Mouse (Mus musculus): ENCODE data around the gene Cdk2.
"Not testable (repeated sequence)": the region's sequence is repeated elsewhere in the genome, so short reads cannot be mapped to it uniquely, and the experiment has no call there.

The Cdk2 gene

DNA sequence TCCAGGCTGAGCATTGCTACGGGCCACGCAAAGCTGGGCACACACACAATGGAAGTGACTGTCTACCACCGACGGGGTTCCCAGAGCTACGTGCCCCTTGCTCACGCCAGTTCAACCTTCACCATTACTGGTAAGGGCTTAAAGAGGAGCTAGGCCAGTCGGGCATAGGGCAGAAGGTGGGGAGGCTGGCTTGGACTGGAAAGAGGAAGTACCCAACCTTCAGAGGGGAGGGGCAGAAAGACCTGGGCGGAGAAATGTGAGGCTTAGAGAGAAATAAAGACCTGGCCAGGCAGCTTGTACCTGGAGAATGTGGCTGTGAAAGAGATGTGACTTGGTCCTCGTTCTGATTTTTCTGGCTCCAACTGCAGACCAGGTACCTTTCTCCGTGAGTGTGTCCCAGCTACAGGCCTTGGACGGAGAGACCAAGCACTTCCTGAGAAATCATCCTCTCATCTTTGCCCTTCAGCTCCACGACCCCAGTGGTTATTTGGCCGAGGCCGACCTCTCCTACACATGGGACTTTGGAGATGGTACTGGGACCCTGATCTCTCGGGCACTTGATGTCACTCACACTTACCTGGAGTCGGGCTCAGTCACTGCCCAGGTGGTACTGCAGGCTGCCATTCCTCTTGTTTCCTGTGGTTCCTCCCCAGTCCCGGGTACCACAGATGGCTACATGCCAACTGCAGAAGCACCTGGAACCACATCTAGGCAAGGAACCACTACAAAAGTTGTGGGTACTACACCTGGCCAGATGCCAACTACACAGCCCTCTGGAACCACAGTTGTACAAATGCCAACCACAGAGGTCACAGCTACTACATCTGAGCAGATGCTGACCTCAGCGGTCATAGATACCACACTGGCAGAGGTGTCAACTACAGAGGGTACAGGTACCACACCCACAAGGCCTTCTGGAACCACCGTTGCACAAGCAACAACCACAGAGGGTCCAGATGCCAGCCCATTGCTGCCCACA is 11.0 kb upstream of the Cdk2 start:
- in situ Hi-C loops (cut with MboI; ENCODE audit: low pct_unique_long_range_greater_than_20kb in 1 of 2, low sequenced_read_pairs in 2 of 2, unreplicated experiment in 1 of 2), result no loop called here

DNA sequence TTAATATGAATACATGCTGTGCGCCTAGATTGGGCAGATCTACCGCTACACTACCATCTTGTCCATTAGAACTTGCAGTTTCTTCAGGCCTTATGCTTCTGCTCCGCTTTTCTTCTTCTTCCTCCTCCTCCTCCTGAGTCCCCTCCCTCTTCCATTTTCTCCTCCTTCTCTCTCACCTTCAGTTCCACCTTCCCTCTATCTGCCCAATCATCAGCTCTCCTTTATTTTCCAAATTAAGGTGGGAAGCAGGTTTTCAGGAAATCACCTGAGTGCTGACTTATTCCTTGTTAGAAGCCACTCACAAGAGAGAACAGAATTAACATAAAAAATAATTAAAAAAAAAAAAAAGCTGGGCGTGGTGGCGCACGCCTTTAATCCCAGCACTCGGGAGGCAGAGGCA is 6.5 kb upstream of the Cdk2 start:
- in situ Hi-C loops (cut with MboI; ENCODE audit: low pct_unique_long_range_greater_than_20kb in 1 of 2, low sequenced_read_pairs in 2 of 2, unreplicated experiment in 1 of 2), result not testable (repeated sequence)

DNA sequence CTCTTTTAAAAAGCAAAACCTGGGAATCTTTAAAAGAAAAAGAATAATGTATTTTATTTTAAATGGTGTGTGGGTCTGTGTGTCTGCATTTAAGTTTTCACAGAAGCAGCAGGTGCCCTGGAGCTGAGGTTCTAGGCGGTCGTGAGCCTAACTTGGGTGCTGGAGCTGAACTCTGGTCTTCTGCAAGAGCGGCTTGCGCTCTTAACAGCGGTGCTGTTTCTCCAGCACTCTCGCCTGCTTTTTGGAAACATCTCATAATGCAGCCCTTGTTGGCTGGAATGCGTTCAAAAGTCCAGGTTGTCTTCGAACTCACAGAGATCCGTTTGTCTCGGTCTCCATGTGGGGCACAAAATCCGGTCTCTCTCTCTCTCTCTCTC is 474 bp upstream of the Cdk2 start:
- in situ Hi-C loops (cut with MboI; ENCODE audit: low pct_unique_long_range_greater_than_20kb in 1 of 2, low sequenced_read_pairs in 2 of 2, unreplicated experiment in 1 of 2), result no loop called here

DNA sequence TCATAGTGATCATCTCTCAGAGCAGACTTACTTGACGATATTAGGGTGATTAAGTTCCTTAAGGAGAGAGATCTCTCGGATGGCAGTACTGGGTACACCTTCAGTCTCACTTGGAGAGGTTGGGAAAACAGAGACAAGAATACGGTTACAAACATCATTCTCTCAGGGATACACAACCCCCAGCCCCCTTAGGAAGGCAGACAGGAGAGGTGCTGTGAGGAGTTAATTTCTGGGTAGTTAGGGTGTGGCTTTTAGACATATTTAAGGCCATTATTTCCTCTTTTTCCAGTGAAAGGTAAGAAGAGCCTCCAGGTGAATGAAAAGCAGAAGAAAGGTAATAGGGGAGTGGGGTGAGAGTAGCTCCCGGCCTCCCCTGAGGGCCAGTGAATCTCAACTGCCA is 936 bp downstream of the Cdk2 start, which contains the start of gene Pmel:
Gene Pmel, plus strand, starts transcription at position 301 of the 400 bp plus-strand sequence.
- in situ Hi-C loops (cut with MboI; ENCODE audit: low pct_unique_long_range_greater_than_20kb in 1 of 2, low sequenced_read_pairs in 2 of 2, unreplicated experiment in 1 of 2), result no loop called here

DNA sequence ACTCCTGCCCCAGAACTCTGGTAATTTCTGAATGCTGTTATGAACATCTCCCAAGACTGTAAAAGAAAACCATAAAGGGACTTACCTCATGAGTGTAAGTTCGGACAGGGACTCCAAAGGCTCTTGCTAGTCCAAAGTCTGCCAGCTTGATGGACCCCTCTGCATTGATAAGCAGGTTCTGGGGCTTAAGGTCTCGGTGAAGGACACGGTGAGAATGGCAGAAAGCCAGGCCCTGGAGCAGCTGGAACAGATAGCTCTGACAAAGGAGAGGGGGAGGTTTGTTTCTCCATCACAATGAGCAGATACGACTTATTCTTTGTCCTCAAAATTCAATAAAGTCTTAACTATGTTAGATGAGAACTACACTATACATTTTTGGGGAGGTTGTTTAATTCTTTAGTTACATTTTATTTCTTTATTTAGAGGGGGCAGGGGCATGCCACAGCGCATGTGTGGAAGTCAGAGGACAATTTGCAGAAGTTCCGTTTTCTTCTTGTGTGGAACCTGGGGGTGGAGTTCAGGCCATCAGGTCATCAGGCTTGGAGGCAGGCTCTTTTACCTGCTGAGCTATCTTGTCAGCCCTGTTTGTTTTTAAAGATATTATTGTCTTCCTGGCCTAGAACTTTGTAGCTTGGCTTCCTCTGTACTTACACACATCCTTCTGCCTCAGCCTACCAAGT is 2.4 kb downstream of the Cdk2 start:
- in situ Hi-C loops (cut with MboI; ENCODE audit: low pct_unique_long_range_greater_than_20kb in 1 of 2, low sequenced_read_pairs in 2 of 2, unreplicated experiment in 1 of 2), result no loop called here

DNA sequence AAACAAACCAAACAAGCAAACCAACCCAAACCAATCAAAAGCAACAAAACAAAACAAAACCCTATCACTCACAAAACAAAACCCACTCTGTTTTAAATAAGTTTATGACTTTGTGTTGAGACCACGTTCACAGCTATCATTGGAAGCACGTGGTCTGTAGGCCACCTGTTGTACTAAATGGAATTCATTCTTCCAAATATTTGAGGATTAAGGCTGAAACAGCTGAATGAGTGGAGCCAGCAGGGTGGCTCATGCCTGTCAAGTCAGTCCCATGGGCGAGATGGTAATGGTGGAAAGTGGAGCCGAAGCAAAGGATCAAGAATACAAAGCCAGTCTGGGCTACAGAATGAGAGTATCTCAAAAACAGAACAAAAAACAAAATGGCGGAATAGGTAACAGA is 4.1 kb downstream of the Cdk2 start:
- in situ Hi-C loops (cut with MboI; ENCODE audit: low pct_unique_long_range_greater_than_20kb in 1 of 2, low sequenced_read_pairs in 2 of 2, unreplicated experiment in 1 of 2), result no loop called here

DNA sequence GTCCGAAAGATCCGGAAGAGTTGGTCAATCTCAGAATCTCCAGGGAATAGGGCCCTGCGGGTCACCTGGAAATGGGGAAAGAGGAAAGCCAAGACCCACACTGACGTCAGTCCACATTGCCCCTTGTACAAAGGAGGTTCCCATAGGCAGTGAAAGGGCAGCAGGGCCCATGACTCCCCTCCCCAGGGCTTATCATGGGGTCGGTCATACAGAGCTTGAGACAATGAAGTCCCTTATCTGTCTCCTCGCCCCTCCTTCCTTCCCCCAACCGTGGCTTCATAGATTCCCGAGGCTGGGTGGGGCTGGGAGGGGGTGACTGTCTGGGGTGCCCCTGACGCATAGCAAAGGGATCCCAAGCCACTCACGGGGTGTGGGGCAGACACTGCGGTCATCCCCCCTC is 5.2 kb downstream of the Cdk2 start:
- in situ Hi-C loops (cut with MboI; ENCODE audit: low pct_unique_long_range_greater_than_20kb in 1 of 2, low sequenced_read_pairs in 2 of 2, unreplicated experiment in 1 of 2), result no loop called here

DNA sequence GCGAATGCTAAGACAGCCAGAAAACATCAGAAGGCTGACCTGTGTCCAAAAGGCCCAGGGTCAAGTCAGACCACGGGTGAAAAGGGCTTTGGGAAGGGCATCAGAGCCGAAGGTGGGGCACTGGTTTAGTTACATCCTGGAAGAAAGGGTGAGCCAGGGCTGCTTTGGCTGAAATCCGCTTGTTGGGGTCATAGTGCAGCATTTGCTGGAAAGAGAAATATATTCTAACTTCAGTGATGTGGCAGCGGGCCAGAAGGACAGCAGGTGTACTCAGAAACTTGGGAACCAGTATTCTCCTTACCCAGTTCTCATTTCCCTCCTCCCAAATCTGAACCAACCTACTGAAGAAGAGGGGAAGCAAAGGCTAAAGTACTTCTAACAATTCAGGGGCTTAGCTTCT is 5.8 kb downstream of the Cdk2 start:
- in situ Hi-C loops (cut with MboI; ENCODE audit: low pct_unique_long_range_greater_than_20kb in 1 of 2, low sequenced_read_pairs in 2 of 2, unreplicated experiment in 1 of 2), result no loop called here

DNA sequence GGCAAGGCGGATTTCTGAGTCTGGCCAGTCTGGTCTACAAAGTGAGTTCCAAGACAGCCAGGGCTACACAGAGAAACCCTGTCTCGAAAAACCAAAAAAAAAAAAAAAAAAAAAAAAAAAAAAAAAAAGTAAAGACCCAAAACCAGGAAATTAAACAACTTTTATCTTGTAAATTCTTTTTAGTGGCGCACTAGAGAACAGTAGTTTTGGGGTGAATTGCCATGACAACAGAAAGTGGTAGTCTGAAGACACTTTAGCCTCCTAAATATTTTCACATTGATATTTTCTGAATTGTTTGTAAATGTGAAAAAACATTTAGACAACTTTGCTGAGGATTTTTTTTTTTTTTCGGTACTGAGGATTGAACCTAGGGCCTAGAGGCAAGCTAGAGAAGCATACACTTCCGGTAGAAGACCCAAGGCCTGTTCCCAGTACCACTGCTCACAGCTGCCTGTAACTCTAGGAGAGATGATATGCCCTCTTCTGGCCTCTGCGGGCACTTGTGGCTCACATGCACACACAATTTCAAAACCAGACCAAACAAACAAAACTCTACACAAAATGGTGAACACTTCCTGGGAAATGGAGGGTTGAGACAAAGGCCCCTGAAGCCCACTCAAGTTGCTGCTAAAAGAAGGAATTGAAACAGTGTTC is 7.6 kb downstream of the Cdk2 start:
- in situ Hi-C loops (cut with MboI; ENCODE audit: low pct_unique_long_range_greater_than_20kb in 1 of 2, low sequenced_read_pairs in 2 of 2, unreplicated experiment in 1 of 2), result no loop called here

DNA sequence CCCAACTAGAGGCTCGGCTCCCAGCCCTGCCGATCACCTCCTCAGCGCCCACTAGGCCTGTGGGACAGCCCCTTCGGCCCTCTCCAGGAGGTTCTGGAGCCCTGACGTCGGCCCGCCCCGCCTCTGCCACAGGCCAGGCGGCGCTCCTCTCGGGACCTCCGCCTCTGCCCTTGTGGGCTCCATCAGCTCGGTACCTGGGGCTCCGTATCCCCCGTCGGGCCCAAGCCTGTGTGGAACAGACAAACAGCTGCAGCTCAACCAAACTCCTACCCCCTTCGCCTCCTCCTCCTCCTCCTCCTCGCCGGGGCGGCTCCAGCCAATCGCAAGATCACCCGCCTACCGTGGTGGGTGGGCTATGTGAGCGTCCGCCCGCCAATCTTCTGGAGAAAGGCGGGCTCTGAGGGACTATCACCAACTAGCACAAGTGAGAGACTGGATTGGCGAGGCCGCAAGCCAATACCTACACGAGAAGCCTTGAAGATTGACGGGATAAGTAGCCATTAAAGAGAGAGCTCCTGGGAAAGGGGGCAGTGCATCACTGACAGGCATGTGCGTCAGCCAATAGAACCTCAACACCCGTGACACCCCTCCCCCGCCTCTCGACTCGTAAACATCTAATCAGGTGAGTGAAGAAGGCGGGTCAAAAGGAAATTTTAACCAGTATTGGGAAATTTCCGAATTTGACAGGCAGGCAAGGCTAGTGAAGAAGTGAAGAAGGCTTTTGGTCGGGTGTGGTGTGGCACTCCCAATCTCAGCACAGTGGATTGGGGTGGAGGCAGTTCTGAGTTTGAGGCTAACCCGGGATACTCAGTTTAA is 8.6 kb downstream of the Cdk2 start, which contains the start of gene Rab5b:
Gene Rab5b, minus strand, starts transcription at position 273 of the 816 bp plus-strand sequence.
- in situ Hi-C loops (cut with MboI; ENCODE audit: low pct_unique_long_range_greater_than_20kb in 1 of 2, low sequenced_read_pairs in 2 of 2, unreplicated experiment in 1 of 2), result no loop called here

DNA sequence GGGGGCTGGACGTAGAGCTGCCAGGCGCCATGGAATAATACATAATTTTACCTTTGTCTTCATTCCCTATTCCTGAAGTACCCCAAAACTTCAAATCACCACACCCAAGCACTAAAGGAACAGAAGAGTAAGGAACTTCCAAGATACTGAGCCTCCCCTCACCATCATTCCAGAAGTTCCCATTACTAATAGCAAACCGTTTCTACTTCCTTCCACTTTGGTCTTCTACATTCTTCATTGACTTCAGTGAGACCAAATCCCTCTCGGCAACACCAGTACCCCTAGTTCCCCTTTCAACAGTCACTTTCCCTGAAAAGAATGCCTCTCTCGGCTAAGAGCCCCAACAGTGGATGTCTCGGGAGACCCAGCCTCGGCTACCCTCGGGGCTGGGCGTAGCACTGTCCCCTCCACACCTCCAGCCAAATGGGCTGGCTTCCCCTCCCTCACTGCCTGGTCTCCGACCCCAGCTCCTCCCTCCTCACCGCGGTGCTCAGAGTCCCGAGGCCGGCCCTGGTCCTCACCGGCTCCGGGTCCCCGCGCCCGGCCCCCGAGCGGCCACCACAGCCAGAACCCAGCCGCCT is 9.3 kb downstream of the Cdk2 start:
- in situ Hi-C loops (cut with MboI; ENCODE audit: low pct_unique_long_range_greater_than_20kb in 1 of 2, low sequenced_read_pairs in 2 of 2, unreplicated experiment in 1 of 2), result no loop called here

DNA sequence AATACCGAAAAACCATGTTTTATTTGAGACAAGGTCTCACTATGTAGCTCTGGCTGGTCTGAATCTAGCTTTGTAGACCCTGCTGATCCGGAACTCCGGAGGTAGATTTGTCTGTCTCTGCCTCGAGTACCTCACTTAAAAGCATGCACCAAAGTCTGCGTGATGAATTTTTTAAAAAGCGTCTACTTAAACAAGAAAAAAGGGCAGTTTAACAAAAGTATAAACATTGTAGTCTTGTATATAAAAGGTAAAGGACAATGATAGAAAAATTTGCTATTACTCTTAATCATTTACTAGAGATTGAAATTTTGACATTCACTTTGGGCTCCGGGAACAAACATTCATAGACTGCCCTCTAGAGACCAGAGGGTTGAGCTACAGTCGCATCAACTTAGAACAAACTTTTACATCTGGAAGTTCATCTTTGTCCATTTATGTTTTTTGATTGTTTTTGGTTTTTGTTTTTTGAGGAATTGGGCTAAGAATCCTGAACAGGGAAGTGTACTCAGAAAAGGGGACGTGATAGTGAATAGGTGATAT is 30.3 kb downstream of the Cdk2 start:
- in situ Hi-C loops (cut with MboI; ENCODE audit: low pct_unique_long_range_greater_than_20kb in 1 of 2, low sequenced_read_pairs in 2 of 2, unreplicated experiment in 1 of 2), result no loop called here

DNA sequence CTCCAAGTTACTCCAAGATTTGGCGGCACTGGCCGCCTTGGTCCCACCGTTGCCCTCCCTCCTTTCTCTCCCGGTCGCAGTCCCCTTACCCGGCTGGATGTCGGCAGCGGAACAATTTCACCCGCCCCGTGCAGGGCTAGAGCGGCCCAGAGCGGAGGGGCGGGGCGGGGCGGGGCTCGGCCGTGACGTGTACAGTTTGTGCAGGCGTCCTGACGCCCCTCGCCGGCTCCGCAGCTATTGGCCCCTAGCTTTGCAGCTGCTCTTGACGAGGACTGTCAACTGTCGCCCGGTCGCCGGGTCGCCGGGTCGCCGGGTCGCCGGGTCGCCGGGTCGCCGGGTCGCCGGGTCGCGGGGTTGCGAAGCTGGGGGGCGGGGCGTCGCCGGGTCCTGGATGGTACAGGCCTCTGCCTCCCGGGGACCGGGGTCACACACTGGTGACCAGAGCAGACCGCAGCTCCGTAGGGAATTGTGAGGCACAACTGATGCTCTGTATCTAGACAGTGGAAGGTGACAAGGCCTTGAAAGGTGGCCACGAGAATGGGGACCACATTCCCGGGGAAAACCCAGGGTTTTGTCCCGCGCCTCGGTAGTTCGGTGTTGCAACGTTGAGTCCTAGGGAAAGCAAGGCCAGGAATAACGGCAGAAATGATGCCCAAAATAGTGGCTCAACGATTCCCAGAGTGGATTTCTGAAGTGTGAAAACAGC is 30.9 kb downstream of the Cdk2 start, which contains the start of gene Suox:
Gene Suox, minus strand, starts transcription at position 311 of the 706 bp plus-strand sequence.
- in situ Hi-C loops (cut with MboI; ENCODE audit: low pct_unique_long_range_greater_than_20kb in 1 of 2, low sequenced_read_pairs in 2 of 2, unreplicated experiment in 1 of 2), result no loop called here

DNA sequence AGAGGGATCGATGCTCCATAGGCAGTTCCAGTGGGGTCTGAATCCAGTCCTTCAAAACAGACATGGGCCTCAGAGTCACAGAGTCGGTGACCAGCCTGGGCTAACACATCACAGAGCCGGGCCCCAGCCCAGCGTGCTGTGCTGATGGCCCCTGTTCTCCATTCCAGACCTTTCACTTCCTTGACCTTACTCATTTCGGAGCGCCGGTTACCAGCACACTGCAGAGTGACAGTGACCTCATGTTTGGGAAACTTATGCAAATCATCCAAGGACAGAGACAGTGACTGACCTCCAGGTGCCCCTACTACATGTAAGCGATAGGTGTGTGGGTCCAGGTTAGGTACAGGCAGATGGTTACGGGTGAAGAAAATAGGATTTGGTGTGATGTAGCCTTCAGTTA is 33.7 kb downstream of the Cdk2 start:
- in situ Hi-C loops (cut with MboI; ENCODE audit: low pct_unique_long_range_greater_than_20kb in 1 of 2, low sequenced_read_pairs in 2 of 2, unreplicated experiment in 1 of 2), result no loop called here

DNA sequence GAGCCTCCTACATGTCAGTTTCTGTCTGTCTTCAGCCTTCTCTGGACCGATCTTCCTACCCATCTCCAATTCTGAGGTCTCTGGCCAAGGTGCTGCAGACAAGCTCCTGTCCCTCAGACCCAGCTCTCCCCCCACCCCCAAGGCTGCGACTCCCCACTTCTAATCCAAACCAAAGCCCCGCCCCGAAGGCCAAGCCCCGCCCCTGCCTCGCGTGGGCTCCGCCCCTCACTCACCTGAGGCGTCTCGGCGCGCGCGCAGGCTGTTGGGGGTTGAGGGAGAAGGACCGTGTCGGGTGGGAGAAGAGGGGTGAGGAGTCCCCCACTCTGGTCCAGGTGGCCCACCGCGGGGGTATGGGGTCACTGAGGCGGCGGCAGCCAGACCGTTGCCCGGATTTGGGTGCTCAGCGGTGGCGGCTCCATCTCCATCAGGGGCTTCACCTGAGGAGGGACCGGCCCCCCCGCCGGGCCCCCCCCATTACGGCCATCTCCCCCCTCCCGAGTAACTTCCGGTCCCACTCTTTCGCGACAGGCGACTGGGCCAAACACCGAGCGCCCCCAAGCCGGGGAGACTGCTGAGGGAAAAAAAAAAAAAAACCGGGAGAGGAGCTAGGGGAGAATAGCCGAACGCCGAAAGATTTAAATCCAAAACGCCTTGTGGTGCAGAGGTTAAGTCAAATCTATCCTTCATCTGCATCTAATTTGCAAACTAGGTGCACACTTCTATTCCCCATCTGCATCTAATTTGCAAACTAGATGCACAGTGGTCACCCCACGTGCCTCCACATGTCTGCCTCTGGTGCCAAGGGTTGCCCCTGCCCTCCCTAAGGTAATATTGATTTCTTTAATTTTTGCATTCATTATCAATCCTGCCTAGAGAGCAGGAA is 35.8 kb downstream of the Cdk2 start:
- in situ Hi-C loops (cut with MboI; ENCODE audit: low pct_unique_long_range_greater_than_20kb in 1 of 2, low sequenced_read_pairs in 2 of 2, unreplicated experiment in 1 of 2), result no loop called here

DNA sequence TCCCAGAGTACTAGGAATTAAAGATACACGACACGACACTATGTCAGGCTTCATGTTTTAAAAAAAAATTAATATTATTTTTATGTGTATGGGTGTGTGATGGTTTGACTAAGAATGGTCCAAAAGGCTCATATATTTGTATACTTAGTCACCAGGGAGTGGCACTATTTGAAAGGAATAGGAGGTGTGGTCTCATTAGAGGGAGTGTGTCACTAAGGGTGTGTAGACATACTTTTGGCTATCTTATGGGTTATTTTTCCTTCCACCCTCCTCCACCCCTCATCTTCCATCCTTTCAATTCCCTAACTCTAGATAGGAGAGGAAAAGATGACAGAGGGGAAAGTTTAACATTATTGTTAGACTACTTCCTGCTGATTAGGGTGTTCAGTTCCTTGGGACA is 39.0 kb downstream of the Cdk2 start:
- in situ Hi-C loops (cut with MboI; ENCODE audit: low pct_unique_long_range_greater_than_20kb in 1 of 2, low sequenced_read_pairs in 2 of 2, unreplicated experiment in 1 of 2), result no loop called here
